Mouse (Mus musculus): ENCODE measurements around the gene Wdr12. TPM values are rescaled to one million over a fixed set of nuclear protein-coding genes. Genes with fewer than 3 reads are reported as not detected.
"Not testable (repeated sequence)": the region's sequence is repeated elsewhere in the genome, so short reads cannot be mapped to it uniquely, and the experiment has no call there.

Wdr12 gene
- total and polyA plus RNA-seq, 3 experiments = 5.8 to 13.9 (median 11.9) TPM

DNA sequence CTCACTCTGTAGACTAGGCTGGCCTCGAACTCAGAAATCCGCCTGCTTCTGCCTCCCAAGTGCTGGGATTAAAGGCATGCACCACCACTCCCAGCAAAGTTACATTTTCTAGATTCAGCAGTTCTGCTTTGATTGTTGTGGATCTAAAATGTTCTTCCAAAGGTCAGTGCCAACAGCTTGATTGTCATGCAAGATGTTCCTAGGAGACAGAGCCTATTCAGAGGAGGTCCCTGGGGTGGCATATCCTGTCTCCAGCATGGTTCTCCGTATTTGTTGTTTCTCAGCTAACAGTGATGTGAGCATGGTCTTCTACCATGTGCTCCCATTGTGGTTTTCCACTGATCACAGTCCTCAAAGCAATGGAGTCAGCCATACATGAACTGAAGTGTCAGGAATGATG is 42.1 kb downstream of the Wdr12 start:
- Histone ChIP-seq H3K79me2 (replicated peaks; ENCODE audit: control insufficient read depth, insufficient read depth, low read length) (no peaks in the 10 kb centered on the region), H3K9ac (ENCODE audit: low read depth, low read length) (no peak overlapping the region), H3K27me3 (ENCODE audit: control insufficient read depth, insufficient read depth, low read length) (no peaks in the 10 kb centered on the region), H3K4me3 (no peak overlapping the region), H3K27ac (no peak overlapping the region), H3K36me3 (ENCODE audit: control insufficient read depth, insufficient read depth, low read length) (no peaks in the 10 kb centered on the region), H3K4me1 (ENCODE audit: control insufficient read depth, insufficient read depth, low read length) (no peaks in the 10 kb centered on the region)
- 80% methylated on average over 3 of the region's 3 CpGs for WGBS
- TF ChIP-seq CTCF (IDR thresholded peaks at IDR 0.05) = no peak
- no peak for TF ChIP-seq POLR2A (IDR thresholded peaks at IDR 0.05; ENCODE audit: insufficient read depth, low read depth, low read length)
- TF ChIP-seq EP300 (IDR thresholded peaks at IDR 0.05; ENCODE audit: insufficient read depth, low read depth, low read length) = no peak
- no peak for DNase-seq
- intact Hi-C loops (cut with DNase I) = no loop called here

GRCm38 (mm10) chr1:60054659-60055058 is 43.8 kb downstream of the Wdr12 start:
- H3K9ac ChIP-seq (ENCODE audit: low read depth, low read length) = no peak overlapping the region
- TF ChIP-seq POLR2A (IDR thresholded peaks at IDR 0.05; ENCODE audit: insufficient read depth, low read depth, low read length) = no peak
- TF ChIP-seq EP300 (IDR thresholded peaks at IDR 0.05; ENCODE audit: insufficient read depth, low read depth, low read length) = no peak
- peak; percentile 46 for TF ChIP-seq CTCF (IDR thresholded peaks at IDR 0.05)
- H3K27ac ChIP-seq = no peak overlapping the region
- DNase-seq = no peak
- no peaks in the 10 kb centered on the region for H3K27me3 ChIP-seq (ENCODE audit: control insufficient read depth, insufficient read depth, low read length)
- intact Hi-C loops (cut with DNase I) = no loop called here
- no peak overlapping the region for H3K4me3 ChIP-seq
- no peaks in the 10 kb centered on the region for H3K4me1 ChIP-seq (ENCODE audit: control insufficient read depth, insufficient read depth, low read length)
- H3K36me3 ChIP-seq (ENCODE audit: control insufficient read depth, insufficient read depth, low read length) = no peaks in the 10 kb centered on the region
- 32% methylated on average over 3 of the region's 3 CpGs for WGBS
- no peaks in the 10 kb centered on the region for H3K79me2 ChIP-seq (replicated peaks; ENCODE audit: control insufficient read depth, insufficient read depth, low read length)

- H3K4me1 ChIP-seq (ENCODE audit: control insufficient read depth, insufficient read depth, low read length); H3K27ac ChIP-seq; DNase-seq; H3K27me3 ChIP-seq (ENCODE audit: control insufficient read depth, insufficient read depth, low read length); H3K36me3 ChIP-seq (ENCODE audit: control insufficient read depth, insufficient read depth, low read length); intact Hi-C loops (cut with DNase I); H3K79me2 ChIP-seq (replicated peaks; ENCODE audit: control insufficient read depth, insufficient read depth, low read length); H3K4me3 ChIP-seq; H3K9ac ChIP-seq (ENCODE audit: low read depth, low read length): not testable (repeated sequence)
- WGBS = 94% methylated on average over 5 of the region's 5 CpGs
Observed at GRCm38 (mm10) chr1:60047481-60047880, 51.0 kb downstream of the Wdr12 start.

- H3K36me3 ChIP-seq (ENCODE audit: control insufficient read depth, insufficient read depth, low read length) = no peaks in the 10 kb centered on the region
- intact Hi-C loops (cut with DNase I) = no loop called here
- no peak overlapping the region for H3K27ac ChIP-seq
- H3K79me2 ChIP-seq (replicated peaks; ENCODE audit: control insufficient read depth, insufficient read depth, low read length) = no peaks in the 10 kb centered on the region
- WGBS = 95% methylated on average over 1 of the region's 1 CpGs
- peaks cover 2% of the 10 kb centered on the region; the same call in 1 of the 2 replicates for H3K4me1 ChIP-seq (ENCODE audit: control insufficient read depth, insufficient read depth, low read length)
- H3K9ac ChIP-seq (ENCODE audit: low read depth, low read length) = no peak overlapping the region
- H3K4me3 ChIP-seq = no peak overlapping the region
- no peak for DNase-seq
- H3K27me3 ChIP-seq (ENCODE audit: control insufficient read depth, insufficient read depth, low read length) = peaks cover 6% of the 10 kb centered on the region
- TF ChIP-seq POLR2A (IDR thresholded peaks at IDR 0.05; ENCODE audit: insufficient read depth, low read depth, low read length) (no peak), CTCF (IDR thresholded peaks at IDR 0.05) (no peak)
Observed at GRCm38 (mm10) chr1:60044595-60044994, 53.9 kb downstream of the Wdr12 start.

GRCm38 (mm10) chr1:60042796-60043469 is 55.5 kb downstream of the Wdr12 start, which contains the start of gene Ica1l:
Gene Ica1l (minus strand): TSS chr1:60043184.
- WGBS = 3% methylated on average over 91 of the region's 99 CpGs
- H3K27ac ChIP-seq = no peak within 1 kb of the TSS
- H3K36me3 ChIP-seq (ENCODE audit: control insufficient read depth, insufficient read depth, low read length) = no peaks in the 10 kb centered on the region
- peaks cover 2% of the 10 kb centered on the region; the same call in 1 of the 2 replicates for H3K4me1 ChIP-seq (ENCODE audit: control insufficient read depth, insufficient read depth, low read length)
- DNase-seq = peak; percentile 65 to 74
- peak within 1 kb of the TSS; percentile 61 for H3K9ac ChIP-seq (ENCODE audit: low read depth, low read length)
- H3K4me3 ChIP-seq = peak within 1 kb of the TSS; percentile 60
- TF ChIP-seq CTCF (IDR thresholded peaks at IDR 0.05) (0 out of 2 replicates have a peak, but pooled peaks have one; percentile 10), POLR2A (IDR thresholded peaks at IDR 0.05; ENCODE audit: insufficient read depth, low read depth, low read length) (no peak)
- intact Hi-C loops (cut with DNase I) = no loop called here
- peaks cover 6% of the 10 kb centered on the region for H3K27me3 ChIP-seq (ENCODE audit: control insufficient read depth, insufficient read depth, low read length)
- H3K79me2 ChIP-seq (replicated peaks; ENCODE audit: control insufficient read depth, insufficient read depth, low read length) = no peaks in the 10 kb centered on the region

DNA sequence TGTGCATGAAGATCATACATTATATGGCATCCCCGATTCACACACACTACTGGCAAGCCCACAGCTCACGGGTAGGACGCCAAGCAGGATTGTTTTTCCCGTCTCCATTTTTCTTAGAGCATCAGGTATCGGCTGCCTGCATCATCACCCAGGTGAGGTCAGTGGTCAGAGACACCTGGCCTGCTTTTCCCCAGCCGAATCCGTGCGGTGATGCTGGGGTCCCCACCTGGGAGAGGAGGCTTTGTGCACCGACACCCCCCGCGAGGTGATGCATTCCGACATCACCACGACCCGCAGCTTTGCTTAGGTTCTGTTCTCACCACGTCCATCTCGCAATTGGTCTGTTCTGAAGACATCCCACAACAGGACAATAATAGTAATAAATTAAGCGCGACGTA is 56.0 kb downstream of the Wdr12 start:
- peak in 1 of 2 experiments; percentile 20 for DNase-seq
- Histone ChIP-seq H3K27me3 (ENCODE audit: control insufficient read depth, insufficient read depth, low read length) (peaks cover 6% of the 10 kb centered on the region), H3K4me1 (ENCODE audit: control insufficient read depth, insufficient read depth, low read length) (peaks cover 2% of the 10 kb centered on the region; the same call in 1 of the 2 replicates), H3K27ac (no peak overlapping the region), H3K79me2 (replicated peaks; ENCODE audit: control insufficient read depth, insufficient read depth, low read length) (no peaks in the 10 kb centered on the region), H3K36me3 (ENCODE audit: control insufficient read depth, insufficient read depth, low read length) (no peaks in the 10 kb centered on the region), H3K9ac (ENCODE audit: low read depth, low read length) (no peak overlapping the region; the same call in 1 of the 2 replicates), H3K4me3 (peak overlapping the region; percentile 60)
- WGBS = 8% methylated on average over 19 of the region's 19 CpGs
- TF ChIP-seq POLR2A (IDR thresholded peaks at IDR 0.05; ENCODE audit: insufficient read depth, low read depth, low read length) = no peak
- no peak for TF ChIP-seq EP300 (IDR thresholded peaks at IDR 0.05; ENCODE audit: insufficient read depth, low read depth, low read length)
- TF ChIP-seq CTCF (IDR thresholded peaks at IDR 0.05) = no peak
- intact Hi-C loops (cut with DNase I) = no loop called here

Measured in heart, adult 2 months (tissue).